Mouse (Mus musculus) skeletal muscle tissue, adult 2 months (tissue): ENCODE measurements around the gene Gsta2.
"Not testable (repeated sequence)": the region's sequence is repeated elsewhere in the genome, so short reads cannot be mapped to it uniquely, and the experiment has no call there.

ENCODE experiments used
- DNase-seq: peaks from one replicate; pipeline ENCODE4 v3.0.0-alpha.2; 2012; ENCODE audit warnings: low read depth, low spot score

Gene Gsta2

GRCm38 (mm10) chr9:78355611-78356010, at the start of gene Gsta2:
Gene Gsta2, minus strand, starts transcription at chr9:78355788.
- DNase-seq = no peak

- DNase-seq = no peak
These were observed 46.0 kb upstream of the Gsta2 start for GRCm38 (mm10) chr9:78401596-78401995.

GRCm38 (mm10) chr9:78400570-78400969, 45.0 kb upstream of the Gsta2 start:
- DNase-seq = no peak

- DNase-seq = no peak
These were observed 40.9 kb upstream of the Gsta2 start for GRCm38 (mm10) chr9:78396517-78396916.

GRCm38 (mm10) chr9:78395630-78396351, 40.2 kb upstream of the Gsta2 start, which contains the start of gene Ddx43:
Gene Ddx43, plus strand, starts transcription at chr9:78395777.
- no peak for DNase-seq

GRCm38 (mm10) chr9:78395244-78395629, 39.6 kb upstream of the Gsta2 start:
- no peak for DNase-seq

GRCm38 (mm10) chr9:78394602-78395001, 39.0 kb upstream of the Gsta2 start:
- no peak for DNase-seq

- no peak for DNase-seq
These were observed 38.2 kb upstream of the Gsta2 start for GRCm38 (mm10) chr9:78393741-78394140.

- no peak for DNase-seq
These were observed 34.4 kb upstream of the Gsta2 start for GRCm38 (mm10) chr9:78389981-78390380.

GRCm38 (mm10) chr9:78386947-78387346, 31.4 kb upstream of the Gsta2 start:
- DNase-seq = no peak

- no peak for DNase-seq
These were observed 30.3 kb upstream of the Gsta2 start for GRCm38 (mm10) chr9:78385893-78386292.

GRCm38 (mm10) chr9:78378113-78378785, 22.7 kb upstream of the Gsta2 start, which contains the start of gene Ooep:
Gene Ooep, minus strand, starts transcription at chr9:78378725.
- DNase-seq = no peak

GRCm38 (mm10) chr9:78377546-78377945, 22.0 kb upstream of the Gsta2 start:
- no peak for DNase-seq

GRCm38 (mm10) chr9:78375486-78375885, 19.9 kb upstream of the Gsta2 start:
- no peak for DNase-seq

GRCm38 (mm10) chr9:78374885-78375389, 19.3 kb upstream of the Gsta2 start:
- no peak for DNase-seq

- no peak for DNase-seq
These were observed 18.8 kb upstream of the Gsta2 start for GRCm38 (mm10) chr9:78374397-78374796.

GRCm38 (mm10) chr9:78372827-78373504, 17.4 kb upstream of the Gsta2 start:
- DNase-seq = no peak

- no peak for DNase-seq
These were observed 15.9 kb upstream of the Gsta2 start for GRCm38 (mm10) chr9:78371441-78371840.

- DNase-seq = no peak
These were observed 14.2 kb upstream of the Gsta2 start for GRCm38 (mm10) chr9:78369786-78370185.

- no peak for DNase-seq
These were observed 13.8 kb upstream of the Gsta2 start for GRCm38 (mm10) chr9:78369349-78369748.

GRCm38 (mm10) chr9:78368671-78369293, 13.2 kb upstream of the Gsta2 start:
- DNase-seq = no peak

GRCm38 (mm10) chr9:78367959-78368358, 12.4 kb upstream of the Gsta2 start, which contains the start of gene Dppa5a:
Gene Dppa5a, minus strand, starts transcription at chr9:78368177.
- DNase-seq = not testable (repeated sequence)
